Mouse (Mus musculus) adrenal gland, postnatal 25 days (tissue): ENCODE data around the gene Nr1d1. TPM values are rescaled to one million over a fixed set of nuclear protein-coding genes. Genes with fewer than 3 reads are reported as not detected.

Experiments used
- DNase-seq: peaks from one replicate; pipeline ENCODE4 v3.0.0; 2021; ENCODE audit warnings: mixed read lengths
- total RNA-seq: library from RNA; stranded (reverse); gene quantifications from 2 replicates; pipeline ENCODE4 v1.2.3, GENCODE M21; 2021

The Nr1d1 gene
- total RNA-seq, 1 experiment from 2014 or later, result 238 TPM

DNA sequence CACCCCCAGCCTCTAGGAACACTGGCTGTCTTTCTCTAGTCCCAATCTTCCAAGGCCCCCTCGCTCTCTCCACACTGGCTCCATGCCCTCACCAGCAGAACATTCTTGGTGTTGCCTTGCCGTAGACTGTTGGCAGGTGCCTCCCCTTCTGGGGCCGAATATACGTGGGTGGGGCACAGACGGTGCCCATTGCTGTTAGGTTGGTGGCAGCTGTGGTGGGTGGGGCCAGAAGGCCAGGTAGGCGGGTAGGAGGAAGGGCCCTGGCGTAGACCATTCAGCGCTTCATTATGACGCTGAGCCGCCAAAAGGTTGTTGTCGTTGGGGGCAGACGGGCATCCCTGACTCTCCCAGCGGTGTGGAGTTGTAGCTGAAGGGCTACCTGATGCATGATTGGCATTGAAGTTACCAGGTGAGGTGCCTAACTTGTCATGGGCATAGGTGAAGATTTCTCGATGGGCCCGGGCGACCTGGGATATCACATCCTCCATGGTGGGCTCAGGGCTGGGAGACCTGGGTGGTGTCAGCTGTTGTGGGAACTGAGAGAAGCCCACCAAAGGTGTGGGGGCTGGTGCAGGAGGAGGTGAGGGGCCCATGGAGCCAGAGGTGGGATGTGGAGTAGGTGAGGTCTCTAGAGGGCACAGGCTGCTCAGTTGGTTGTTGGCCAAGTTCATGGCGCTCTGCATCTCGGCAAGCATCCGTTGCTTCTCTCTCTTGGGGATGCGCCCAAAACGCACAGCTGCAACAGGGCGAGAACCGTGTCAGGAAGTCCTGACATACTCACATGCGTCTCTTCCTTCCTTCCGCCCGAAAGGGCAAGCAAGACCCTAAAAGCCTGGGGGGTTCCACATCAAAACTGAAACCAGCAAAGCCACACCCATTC lies 4.8 kb downstream of the Nr1d1 start:
- DNase-seq, result no peak

DNA sequence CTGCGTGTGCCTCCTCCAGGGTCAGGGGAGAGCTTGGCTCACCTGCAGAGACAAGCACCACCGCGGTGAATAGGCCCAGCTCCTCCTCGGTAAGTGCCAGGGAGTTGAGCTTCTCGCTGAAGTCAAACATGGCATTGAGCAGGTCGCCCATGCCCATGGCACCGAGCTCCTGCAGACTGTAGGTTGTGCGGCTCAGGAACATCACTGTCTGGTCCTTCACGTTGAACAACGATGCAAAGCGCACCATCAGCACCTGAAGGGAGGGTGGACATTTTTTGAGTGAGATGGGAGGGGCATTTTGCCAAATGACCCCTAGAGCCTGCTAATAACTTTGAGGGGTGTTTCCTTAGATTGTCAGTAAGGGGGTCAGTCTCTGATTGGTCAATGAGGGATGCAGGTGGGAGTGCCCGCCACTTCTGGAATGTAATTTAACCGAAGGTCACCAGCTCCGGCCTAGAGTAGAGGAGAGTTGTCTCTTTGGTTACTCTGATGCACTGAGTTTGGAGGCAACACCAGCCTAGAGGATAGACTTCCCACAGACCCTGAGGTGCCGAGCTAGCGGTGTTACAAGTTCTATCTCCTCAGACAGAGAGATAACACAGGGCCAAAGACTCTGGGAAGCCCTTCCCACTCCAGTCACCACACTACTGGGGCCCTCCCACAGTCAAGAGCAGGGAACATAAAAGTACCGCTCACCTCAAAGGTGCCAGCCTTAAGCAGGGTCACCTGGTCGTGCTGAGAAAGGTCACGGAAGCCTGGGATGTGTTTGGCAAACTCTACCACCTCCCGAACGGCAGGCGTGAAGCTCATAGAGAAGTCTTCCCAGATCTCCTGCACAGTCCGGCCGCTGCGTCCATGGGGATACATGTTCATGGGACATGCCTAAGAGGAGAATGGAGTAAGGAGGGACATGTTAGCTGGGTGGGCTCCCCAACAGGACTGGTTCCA lies 5.9 kb downstream of the Nr1d1 start:
- DNase-seq, result no peak

DNA sequence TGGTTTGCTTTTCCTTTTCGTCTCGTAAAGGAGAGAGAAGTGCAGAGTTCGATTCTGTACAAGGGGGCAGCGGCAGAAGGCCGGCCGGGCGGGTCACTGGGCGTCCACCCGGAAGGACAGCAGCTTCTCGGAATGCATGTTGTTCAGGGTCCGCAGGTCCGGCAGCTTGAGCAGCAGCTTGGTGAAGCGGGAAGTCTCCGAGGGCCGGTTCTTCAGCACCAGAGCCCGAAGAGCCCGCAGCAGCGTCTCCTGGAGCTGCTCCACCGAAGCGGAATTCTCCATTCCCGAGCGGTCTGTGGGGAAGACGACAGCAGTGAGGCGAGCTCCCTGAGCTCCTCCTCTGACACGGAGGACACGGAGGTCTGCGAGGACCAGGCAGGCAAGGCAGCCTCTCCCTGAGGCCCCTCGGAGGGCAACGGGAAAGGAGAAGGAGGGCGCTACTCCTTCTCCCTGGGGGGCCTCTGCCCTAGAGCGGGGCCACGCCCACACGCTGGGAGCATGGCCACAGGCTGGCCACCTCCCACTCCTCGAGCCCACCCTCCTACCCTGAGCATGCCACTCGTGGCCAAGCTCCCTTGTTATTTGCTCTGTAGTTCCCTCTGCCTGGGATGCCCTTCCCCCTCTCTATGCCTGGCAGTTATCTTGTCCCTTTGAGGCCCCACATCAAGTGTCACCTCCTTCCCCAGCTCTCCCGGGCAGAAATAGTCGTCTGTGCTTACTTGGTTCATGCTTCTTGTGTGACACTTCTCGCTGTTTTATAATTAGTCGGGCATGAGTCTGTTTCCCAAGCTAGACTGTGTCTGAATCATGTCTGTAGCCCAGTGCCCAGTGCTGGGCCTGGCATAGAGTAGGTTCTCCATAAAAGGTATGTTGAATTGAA lies 6.8 kb downstream of the Nr1d1 start:
- DNase-seq, result no peak

DNA sequence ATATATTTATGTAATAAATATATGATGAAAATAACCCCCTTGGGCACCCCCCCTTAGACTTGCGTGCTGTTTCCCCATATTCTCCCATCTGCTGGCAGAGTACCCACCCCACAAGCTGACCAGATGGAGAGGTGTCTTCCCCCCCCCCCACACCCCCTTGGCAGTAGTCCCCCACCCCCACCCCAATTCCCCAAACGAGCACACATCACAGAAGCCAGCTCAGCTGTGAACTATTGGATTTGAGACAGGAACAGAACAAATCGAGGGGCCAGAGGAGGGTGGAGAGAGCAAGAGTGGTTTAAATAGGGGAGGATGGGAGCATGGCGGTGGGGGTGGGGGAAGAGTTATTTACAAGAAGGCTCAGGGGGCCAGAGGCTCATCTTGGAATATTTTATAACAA lies 7.4 kb downstream of the Nr1d1 start:
- no peak for DNase-seq

DNA sequence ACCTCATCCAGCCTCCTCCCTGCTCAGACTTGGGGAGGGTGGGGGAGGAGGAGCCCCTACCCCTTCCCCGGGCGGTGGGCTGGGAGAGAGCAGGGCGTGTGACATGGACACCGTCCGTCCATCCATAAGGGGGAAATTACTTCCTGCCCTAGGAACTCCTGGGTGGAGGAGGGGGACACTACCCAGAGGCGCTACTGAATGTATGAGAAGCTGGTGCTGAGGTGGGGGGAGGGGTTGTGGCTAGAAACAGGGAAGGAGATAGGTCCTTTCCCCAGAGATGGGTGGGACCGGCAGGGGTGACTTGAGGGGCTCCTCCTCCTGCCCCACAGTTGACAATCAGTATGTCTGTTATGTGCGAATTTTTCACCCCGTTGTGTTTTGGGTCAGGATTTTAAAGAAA lies 7.9 kb downstream of the Nr1d1 start:
- DNase-seq, result no peak

DNA sequence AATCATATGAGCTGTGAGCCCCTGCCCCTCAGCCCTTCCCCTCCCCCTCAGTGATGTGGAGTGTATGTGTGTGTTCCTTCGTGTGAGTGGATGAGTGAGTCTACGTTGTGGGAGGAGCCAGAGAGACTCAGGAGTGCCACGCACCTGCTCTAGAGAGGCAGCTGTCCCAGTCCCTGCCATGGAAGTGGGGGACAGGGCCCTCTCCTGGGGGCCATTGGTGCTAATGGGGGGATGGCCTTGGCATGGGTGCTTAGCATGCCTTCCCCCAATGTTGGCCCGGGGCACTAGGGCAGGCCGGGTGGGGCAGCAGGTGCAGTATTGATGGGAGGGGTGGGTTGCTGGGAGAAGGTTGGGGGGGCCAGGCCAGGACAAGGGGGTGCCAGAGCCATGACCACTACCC lies 8.3 kb downstream of the Nr1d1 start:
- no peak for DNase-seq

DNA sequence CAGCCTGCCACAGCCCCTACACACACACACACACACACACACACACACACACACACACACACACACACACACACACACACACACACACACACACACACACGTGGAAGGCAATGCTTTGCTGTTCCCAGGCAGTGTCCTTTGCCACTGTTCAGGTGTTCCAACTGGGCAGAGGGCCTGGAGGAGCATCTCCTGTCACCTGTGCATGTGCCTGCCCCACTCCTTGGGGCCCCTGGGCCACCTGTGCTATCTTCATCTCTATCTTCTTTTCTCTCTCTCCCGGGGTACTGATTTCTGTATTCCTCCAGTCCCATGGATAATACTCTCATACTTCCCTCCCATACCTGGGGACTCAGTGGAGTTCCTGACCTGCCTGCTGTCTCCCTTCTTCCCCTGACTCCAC lies 8.8 kb downstream of the Nr1d1 start:
- DNase-seq, result no peak

DNA sequence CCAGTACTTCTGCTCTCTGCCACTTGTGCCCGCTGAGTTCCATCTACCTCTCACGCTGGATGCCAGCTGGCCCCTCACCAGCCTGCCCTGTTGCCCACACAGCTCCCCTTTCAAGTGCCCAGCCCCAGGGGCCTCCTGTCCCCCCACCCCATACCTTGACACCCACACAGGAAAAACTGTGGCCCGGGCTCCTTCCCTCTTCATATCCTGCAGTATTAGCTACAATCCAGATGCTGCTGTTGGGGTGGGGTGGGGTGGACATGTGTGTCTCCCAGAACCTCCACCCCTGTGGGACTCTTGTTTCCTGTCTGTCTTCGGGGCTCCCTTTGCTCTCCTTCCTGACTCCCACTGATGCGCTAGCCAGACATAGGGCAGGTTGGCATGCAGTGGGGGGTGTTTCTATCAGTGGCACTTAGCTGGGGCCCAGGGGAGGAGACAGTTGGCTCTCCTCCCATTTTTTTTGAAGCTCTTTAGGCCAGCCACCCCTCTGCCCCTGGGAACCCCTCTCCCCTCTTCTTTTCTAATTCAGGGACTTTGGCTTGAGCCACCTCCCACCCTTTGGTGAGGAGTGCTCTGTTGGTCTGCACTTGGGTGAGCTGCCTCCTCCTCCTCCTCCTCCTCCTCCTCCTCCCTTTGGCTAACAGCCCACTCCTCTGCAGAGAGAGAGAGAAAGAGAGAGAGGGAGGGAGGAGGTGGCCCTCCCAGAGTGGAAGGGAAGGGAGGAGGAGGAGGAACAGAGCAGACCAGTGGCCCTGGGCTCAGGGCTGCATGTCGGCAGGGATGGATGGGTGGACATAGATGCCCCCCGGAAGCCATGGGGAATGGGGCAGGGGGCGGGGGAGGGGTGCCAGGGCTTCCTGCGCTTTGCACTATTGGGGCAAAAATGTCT lies 9.5 kb downstream of the Nr1d1 start:
- DNase-seq, result no peak

DNA sequence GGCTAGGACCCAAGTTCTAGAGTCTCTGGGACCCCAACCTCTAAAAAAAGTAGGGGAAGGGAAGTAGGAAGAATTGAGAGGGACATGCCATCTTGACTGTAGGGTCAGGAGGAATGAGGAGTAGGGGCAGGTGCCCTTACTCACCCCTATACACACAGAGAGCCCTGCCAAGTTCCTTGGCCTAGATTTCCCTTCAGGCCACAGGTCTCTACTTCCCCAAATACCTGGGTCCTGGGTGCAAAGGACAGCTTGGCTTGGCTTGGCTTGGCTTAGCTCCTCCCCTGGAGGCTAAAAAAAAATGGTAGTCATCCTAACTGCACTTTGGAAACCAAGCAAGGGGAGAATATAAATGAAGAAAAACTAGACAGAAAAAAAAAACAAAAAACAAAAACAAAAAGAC lies 10.4 kb downstream of the Nr1d1 start:
- DNase-seq, result no peak

DNA sequence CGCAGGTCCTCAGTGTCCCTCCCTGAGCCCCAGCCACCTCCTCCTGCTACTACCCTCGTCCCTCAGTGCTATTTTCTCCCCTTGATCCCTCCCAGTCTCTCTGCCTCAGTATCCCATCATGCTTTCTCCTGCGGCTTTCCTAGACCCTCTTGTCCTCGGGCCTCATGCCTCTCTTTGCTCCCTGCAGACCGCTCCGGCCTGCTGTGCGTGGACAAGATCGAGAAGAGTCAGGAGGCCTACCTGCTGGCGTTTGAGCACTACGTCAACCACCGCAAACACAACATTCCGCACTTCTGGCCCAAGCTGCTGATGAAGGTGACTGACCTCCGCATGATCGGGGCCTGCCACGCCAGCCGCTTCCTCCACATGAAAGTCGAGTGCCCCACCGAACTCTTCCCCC lies 11.0 kb downstream of the Nr1d1 start:
- DNase-seq, result no peak

DNA sequence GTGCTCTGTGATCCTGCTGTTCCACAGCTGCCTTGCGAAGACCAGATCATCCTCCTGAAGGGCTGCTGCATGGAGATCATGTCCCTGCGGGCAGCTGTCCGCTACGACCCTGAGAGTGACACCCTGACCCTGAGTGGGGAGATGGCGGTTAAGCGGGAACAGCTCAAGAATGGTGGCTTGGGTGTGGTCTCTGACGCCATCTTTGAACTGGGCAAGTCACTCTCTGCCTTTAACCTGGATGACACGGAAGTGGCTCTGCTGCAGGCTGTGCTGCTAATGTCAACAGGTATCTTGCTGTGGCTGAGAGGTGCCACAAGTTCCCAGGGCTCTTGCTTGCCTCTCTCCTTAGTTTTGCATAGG lies 11.7 kb downstream of the Nr1d1 start:
- no peak for DNase-seq

DNA sequence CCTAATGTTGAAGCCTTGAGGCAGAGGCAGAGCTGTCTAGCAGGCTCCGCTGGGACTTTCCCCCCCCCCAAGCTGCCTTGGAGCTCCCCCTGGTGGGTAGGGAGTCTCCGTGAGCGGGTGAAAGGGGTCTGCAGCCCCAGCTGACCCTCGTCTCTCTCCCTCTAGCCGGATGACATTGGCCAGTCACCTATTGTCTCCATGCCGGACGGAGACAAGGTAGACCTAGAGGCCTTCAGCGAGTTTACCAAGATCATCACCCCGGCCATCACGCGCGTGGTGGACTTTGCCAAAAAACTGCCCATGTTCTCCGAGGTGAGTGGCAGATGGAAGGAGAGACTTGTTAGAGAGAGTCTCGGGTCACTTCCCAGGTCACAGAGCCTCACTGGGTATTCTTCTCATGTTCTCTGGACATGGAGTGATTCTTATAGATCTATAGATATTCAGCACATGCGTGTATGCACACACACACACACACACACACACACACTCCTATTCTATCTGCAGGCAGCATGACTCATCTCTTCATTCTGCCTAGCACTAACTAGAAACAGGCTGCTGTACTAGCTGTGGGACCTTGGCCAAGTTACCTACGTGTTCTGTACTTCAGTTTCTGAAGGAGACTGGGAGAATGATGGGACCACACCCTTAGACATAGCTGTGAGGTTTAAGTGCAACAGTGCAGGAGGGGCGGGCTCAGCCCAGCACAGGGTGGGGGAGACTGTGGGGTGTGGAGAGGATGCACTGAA lies 12.2 kb downstream of the Nr1d1 start:
- DNase-seq, result no peak

DNA sequence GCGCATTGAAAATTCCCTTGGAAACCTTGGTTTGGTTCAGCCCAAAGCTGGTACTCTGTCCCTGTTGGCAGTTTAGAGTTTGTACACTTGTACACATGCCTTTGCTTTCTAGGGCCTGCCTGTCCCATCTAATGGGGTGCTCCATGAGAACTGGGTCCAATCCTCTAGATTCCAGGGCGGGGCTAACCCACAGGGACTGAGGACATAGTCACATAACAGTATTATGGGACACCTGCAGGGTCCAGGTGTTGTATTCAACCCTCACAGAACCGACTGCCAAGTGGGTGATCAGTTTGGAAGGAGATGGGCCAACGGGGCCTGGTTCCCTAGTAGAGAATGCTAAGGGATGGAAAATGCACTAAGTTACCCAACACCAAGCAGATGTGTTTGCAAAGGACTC lies 13.2 kb downstream of the Nr1d1 start:
- no peak for DNase-seq

DNA sequence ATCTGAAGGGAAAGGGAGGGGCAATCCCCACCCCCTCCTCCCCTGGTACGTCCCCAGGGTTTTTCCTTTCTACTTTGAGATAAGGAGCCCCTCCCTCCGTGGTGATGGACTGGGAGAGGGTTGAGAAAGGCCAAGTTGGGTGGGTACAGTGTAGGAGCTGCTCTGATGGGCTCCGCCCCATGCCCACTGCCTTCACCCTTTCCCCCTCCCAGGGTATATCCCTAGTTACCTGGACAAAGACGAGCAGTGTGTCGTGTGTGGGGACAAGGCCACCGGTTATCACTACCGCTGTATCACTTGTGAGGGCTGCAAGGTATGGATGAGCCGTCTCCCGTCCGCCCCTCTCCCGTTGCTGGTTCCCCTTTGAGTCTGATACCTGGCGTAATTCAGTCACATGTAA lies 18.4 kb downstream of the Nr1d1 start:
- no peak for DNase-seq

DNA sequence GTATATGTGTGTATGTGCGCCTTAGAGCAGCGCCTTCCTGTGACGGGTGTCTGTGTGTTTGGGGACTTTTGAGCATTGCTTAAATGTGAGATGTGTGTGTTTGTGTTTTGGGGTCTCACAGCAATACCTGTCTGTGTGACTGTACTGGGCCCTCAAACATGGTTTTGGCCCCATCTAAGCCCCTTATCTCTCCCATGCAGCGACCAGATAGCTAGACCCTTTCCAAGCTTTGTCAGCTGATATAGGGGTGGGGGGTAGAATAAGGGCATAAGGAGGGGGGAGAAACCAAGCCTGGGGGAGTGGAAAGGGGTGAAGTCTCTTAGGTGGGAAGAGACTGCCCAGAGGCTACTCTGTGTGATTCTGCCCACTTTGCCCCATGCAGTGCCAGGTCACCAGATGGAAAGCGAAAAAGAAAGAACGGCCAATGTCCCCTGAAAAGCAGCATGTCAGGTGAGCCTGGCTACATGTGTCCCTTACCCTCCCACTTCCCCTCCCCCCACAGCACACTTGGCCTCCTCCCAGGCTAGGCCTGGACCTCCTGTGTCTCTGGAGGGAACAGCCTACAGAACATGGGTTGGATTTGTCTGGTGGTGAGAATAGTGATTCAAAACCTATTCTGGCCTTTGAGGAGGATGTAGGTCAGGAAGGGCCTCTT lies 19.3 kb downstream of the Nr1d1 start:
- DNase-seq, result no peak

DNA sequence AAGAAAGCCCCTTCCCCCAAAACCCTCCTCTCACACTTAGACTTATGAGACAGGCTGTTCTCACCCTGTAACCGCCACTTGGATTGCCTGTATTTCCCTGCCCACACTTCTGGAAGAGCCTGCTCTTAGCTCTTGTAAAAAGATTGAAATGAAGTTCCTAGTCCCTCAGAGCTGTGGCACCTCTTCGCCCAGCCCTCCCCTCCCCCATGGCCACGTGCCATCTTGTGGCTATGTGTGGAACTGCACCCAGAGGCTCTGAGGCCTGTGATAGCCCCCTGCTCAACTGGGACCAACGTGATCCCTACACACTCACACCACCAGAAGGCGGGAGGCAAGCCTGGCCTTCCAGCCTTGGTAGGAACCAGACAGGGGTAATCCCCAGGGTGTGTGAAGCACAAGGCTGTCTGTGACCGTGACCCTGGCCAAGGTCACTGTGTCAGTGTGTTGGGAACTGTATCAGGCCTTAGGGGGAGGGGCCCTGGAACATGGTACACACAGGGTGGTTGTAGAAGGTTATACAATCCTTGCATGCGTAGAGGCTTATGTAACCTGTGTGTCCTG lies 20.4 kb downstream of the Nr1d1 start:
- DNase-seq, result peak; percentile 77

DNA sequence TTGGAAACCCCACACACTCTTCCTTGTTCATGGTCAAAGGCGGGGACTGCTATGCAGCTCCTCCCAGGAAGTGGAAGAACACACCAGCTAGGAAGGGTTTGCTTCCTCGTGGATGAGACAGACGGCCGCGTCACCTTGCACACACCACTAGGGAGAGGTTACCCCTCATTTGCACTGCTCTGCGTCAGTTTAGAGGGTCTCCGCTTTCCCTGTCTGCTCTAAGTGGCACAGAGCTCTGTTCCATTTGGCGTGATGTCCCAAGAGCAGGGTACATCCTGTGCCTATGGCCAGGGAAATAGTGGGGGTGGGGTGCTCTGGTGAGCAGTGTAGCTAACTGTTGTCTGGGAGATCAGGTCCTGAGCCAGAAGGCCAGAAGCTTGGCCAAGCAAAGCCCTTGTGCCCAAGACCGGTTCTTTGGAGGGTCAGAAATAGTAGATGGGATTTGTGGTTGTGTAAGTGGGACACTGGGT lies 20.9 kb downstream of the Nr1d1 start:
- no peak for DNase-seq

DNA sequence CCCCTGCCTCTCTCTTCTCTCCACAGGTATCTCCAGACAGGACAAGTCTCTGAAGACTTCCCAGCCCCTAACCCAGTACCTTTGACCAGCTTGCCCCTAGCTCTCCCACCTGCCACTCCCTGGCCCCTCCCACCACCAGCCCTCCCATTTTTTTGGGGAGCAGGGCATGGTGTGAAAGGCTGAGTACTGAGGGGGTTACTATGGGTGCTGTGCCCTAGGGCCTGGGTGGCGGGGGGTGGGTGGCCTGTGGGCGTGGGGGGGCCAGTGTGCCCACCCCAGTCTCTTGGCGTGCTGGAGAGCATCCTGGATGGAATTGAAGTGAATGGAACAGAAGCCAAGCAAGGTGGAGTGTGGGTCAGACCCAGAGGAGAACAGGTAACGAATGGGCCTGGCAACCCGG lies 21.9 kb downstream of the Nr1d1 start:
- no peak for DNase-seq

DNA sequence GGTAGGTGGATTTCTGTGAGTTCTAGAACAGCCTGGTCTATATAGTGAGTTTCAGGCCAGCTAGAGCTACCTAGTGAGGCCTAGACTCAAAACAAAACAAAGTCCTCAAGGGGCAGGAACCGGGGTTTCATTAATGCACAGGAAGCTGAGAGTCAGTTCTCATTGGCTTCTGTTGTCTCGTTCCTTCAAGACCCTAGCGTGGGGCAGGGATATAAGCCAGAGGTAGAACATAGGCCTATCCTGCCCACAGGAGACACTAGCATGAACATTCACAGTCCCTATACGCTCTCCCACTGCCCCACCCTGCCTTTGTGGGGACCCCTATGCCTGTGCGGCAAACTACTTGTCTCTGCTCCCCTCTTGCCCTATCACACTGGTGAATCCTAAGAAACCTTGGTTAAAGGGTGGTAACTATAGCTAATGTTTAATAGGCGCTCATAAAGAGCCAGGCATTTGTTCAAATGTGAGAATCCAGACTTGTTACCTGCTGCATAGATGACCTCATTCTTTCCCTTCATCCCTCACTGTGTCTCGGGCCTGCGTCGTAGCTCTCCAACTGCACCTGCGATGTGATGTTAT lies 22.5 kb downstream of the Nr1d1 start:
- DNase-seq, result no peak
